Mouse (Mus musculus) liver, adult 2 months (tissue): ENCODE measurements around the gene Gm15056. TPM values are rescaled to one million over a fixed set of nuclear protein-coding genes. Genes with fewer than 3 reads are reported as not detected.

Experiments used
- DNase-seq: peaks from one replicate; pipeline ENCODE4 v3.0.0-alpha.2; 2011; ENCODE audit warnings: low read depth, low spot score; ENCODE audit errors: extremely low read depth
- H3K27ac ChIP-seq: fragments of 200-500 bp; replicated peaks from 2 replicates; pipeline ENCODE4 v1.5.1; 2012; ENCODE audit warnings: low read depth, mild to moderate bottlenecking, control low read depth, inconsistent platforms, low read length; ENCODE audit not compliant: insufficient read depth
- H3K27me3 ChIP-seq: fragments of 200-500 bp; 2 replicates; pipeline ENCODE4 v1.6.1; 2012; ENCODE audit warnings: mild to moderate bottlenecking, moderate library complexity, low read length, inconsistent platforms; ENCODE audit not compliant: control insufficient read depth, insufficient read depth
- H3K36me3 ChIP-seq: fragments of 200-500 bp; 2 replicates; pipeline ENCODE4 v1.6.1; 2012; ENCODE audit warnings: low read length, inconsistent platforms; ENCODE audit not compliant: control insufficient read depth, insufficient read depth
- H3K4me1 ChIP-seq: fragments of 200-500 bp; 2 replicates; pipeline ENCODE4 v1.6.1; 2011; ENCODE audit warnings: low read length; ENCODE audit not compliant: control insufficient read depth, insufficient read depth
- H3K4me3 ChIP-seq: fragments of 200-500 bp; 2 replicates; pipeline ENCODE4 v1.5.1; 2011; ENCODE audit warnings: low read depth, mild to moderate bottlenecking, control low read depth, low read length, moderate library complexity; ENCODE audit not compliant: insufficient read depth
- H3K79me2 ChIP-seq: fragments of 200-500 bp; 2 replicates; pipeline ENCODE4 v1.6.1; 2012; ENCODE audit warnings: inconsistent platforms, mild to moderate bottlenecking, low read length, moderate library complexity; ENCODE audit not compliant: control insufficient read depth, insufficient read depth
- H3K9ac ChIP-seq: fragments of 200-500 bp; 2 replicates; pipeline ENCODE4 v1.6.1; 2012; ENCODE audit warnings: low read depth, mild to moderate bottlenecking, control low read depth, inconsistent platforms, low read length
- CTCF ChIP-seq: fragments of 200-500 bp; IDR thresholded peaks from 2 replicates; pipeline ENCODE4 v1.5.1; 2011; ENCODE audit warnings: low read depth, low read length, control low read depth
- POLR2A ChIP-seq: fragments of 200-500 bp; IDR thresholded peaks from 2 replicates; pipeline ENCODE4 v1.6.1; 2011; ENCODE audit warnings: low read length, control low read depth; ENCODE audit not compliant: insufficient read depth; ENCODE audit errors: extremely low read depth
- WGBS: fragments of 180-500 bp; shearing (Covaris S2); methylation state at CpG from one replicate; pipeline ENCODE4 v1.1.7; 2018; 5-methylcytosine and 5-hydroxymethylcytosine counted together
- polyA plus RNA-seq: library from polyadenylated mRNA; depleted of rRNA; stranded (reverse); fragments of >200 nt; gene quantifications from 2 replicates; pipeline ENCODE4 v1.2.3, GENCODE M21; 2012; rRNA removed
- total RNA-seq: library from RNA; depleted of rRNA; stranded (reverse); fragments of >200 nt; gene quantifications from 2 replicates; pipeline ENCODE4 v1.2.3, GENCODE M21; 2014; rRNA removed

Gm15056 gene
- total RNA-seq = not detected in 2 replicates
- not detected in 2 replicates for polyA plus RNA-seq

GRCm38 (mm10) chr8:20902527-20902926, at the start of gene Gm15056:
Gm15056 (minus strand) TSS chr8:20902627.
- Histone ChIP-seq H3K27ac (no peak within 1 kb of the TSS), H3K4me1 (no peaks in the 10 kb centered on the region), H3K36me3 (no peaks in the 10 kb centered on the region), H3K27me3 (no peaks in the 10 kb centered on the region), H3K79me2 (no peaks in the 10 kb centered on the region), H3K9ac (no peak within 1 kb of the TSS), H3K4me3 (no peak within 1 kb of the TSS)
- WGBS = 33% methylated on average over 2 of the region's 2 CpGs
- DNase-seq = no peak
- TF ChIP-seq CTCF (no peak), POLR2A (no peak)

DNA sequence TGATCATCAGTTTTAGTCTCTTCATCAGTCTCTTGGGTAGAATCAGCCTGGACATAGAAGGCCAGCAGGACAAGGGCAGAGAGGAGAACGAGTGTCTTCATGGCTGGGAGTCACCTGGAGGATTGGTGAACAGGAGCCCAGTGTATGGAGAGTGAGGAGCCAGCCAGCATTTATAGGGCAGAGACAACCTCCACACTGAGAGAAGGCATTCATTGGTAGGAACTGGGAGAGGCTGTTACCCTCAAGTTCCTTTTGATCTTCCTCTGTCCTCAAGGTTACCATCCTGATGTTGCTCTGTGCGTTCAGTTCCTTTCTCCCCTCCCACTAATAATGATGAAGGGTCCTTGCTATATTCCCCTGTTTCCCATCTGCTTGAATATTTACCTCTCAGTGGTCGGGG, 42.2 kb upstream of the Gm15056 start, which contains the start of gene AY761185:
Gene AY761185 (minus strand): TSS at position 101 of the 400 bp plus-strand sequence.
- WGBS = 69% methylated on average over 3 of the region's 3 CpGs
- H3K4me3 ChIP-seq = no peak within 1 kb of the TSS

DNA sequence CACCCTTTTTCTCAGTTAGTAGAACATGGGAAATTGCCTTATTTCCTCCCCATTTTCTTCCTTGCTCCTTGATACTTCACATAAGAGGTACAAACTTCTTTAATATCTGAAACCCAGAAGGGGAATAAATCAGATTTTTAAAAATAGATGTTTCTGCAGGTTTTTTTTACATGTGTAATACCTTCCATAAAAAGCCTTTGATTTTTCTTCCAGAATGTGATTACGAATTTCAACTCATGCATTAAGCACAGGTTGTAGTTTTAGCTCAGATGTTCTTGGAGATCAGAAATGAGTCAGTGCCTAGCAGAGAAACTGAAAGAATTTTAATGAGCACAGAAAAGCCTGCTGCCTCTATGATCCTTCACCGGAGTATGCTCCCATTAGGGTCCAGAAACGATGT, 19.5 kb upstream of the Gm15056 start, which contains the start of gene Gm6040:
Gene Gm6040 (minus strand): TSS at position 101 of the 400 bp plus-strand sequence.
- Histone ChIP-seq H3K79me2 (no peaks in the 10 kb centered on the region), H3K4me3 (no peak within 1 kb of the TSS), H3K27ac (no peak within 1 kb of the TSS), H3K9ac (no peak within 1 kb of the TSS), H3K4me1 (no peaks in the 10 kb centered on the region), H3K27me3 (no peaks in the 10 kb centered on the region), H3K36me3 (no peaks in the 10 kb centered on the region)
- WGBS = 71% methylated on average over 3 of the region's 3 CpGs
- TF ChIP-seq CTCF (no peak), POLR2A (no peak)
- DNase-seq = no peak

More for the DNA sequence above, 42.2 kb upstream of the Gm15056 start, which contains the start of gene AY761185:
- TF ChIP-seq POLR2A = no peak
- no peak for TF ChIP-seq CTCF
- H3K27me3 ChIP-seq = no peaks in the 10 kb centered on the region
- H3K36me3 ChIP-seq = no peaks in the 10 kb centered on the region
- H3K9ac ChIP-seq = no peak within 1 kb of the TSS
- no peak for DNase-seq
- H3K4me1 ChIP-seq = no peaks in the 10 kb centered on the region
- H3K79me2 ChIP-seq = no peaks in the 10 kb centered on the region
- H3K27ac ChIP-seq = no peak within 1 kb of the TSS

- H3K4me1 ChIP-seq = no peaks in the 10 kb centered on the region
- H3K27me3 ChIP-seq = no peaks in the 10 kb centered on the region
- no peaks in the 10 kb centered on the region for H3K36me3 ChIP-seq
- 79% methylated on average over 1 of the region's 1 CpGs for WGBS
- no peaks in the 10 kb centered on the region for H3K79me2 ChIP-seq
- H3K9ac ChIP-seq = no peak overlapping the region
- DNase-seq = no peak
- no peak overlapping the region for H3K4me3 ChIP-seq
- H3K27ac ChIP-seq = no peak overlapping the region
- TF ChIP-seq CTCF (no peak), POLR2A (no peak)
Observed at GRCm38 (mm10) chr8:20912288-20912687, 9.9 kb upstream of the Gm15056 start.

- no peak for DNase-seq
- Histone ChIP-seq H3K4me3 (no peak overlapping the region), H3K27ac (no peak overlapping the region), H3K9ac (no peak overlapping the region), H3K27me3 (no peaks in the 10 kb centered on the region), H3K4me1 (no peaks in the 10 kb centered on the region), H3K36me3 (no peaks in the 10 kb centered on the region), H3K79me2 (no peaks in the 10 kb centered on the region)
- WGBS = 49% methylated on average over 2 of the region's 2 CpGs
- TF ChIP-seq CTCF = no peak
- no peak for TF ChIP-seq POLR2A
Observed at GRCm38 (mm10) chr8:20908256-20908655, 5.8 kb upstream of the Gm15056 start.

DNA sequence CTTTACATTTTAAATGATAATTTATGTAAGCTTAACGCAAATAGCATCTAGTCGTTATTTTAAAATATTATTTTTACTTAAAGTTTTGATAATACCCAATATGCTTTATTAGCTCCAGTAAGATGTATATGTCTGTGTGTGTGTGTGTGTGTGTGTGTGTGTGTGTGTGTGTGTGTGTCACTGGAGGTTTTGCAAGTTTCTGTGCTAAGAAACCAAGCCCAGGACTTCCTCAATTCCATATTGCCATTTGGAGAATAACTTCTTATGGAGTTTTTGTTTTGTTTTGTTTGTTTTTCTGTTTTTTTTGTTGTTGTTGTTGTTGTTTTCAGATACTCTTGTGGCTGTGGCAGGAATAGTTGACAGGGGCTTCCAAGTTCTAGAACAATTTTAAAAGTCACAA, 4.7 kb upstream of the Gm15056 start:
- H3K27ac ChIP-seq = no peak overlapping the region
- no peaks in the 10 kb centered on the region for H3K4me1 ChIP-seq
- H3K79me2 ChIP-seq = no peaks in the 10 kb centered on the region
- no peak overlapping the region for H3K4me3 ChIP-seq
- H3K9ac ChIP-seq = no peak overlapping the region
- TF ChIP-seq POLR2A = no peak
- no peak for TF ChIP-seq CTCF
- 90% methylated on average over 2 of the region's 2 CpGs for WGBS
- no peaks in the 10 kb centered on the region for H3K27me3 ChIP-seq
- no peak for DNase-seq
- H3K36me3 ChIP-seq = no peaks in the 10 kb centered on the region
